Mouse (Mus musculus) CH12.LX (cell line): ENCODE measurements around the gene Sycp2l. TPM values are rescaled to one million over a fixed set of nuclear protein-coding genes. Genes with fewer than 3 reads are reported as not detected.

Experiments
- DNase-seq: peaks from one replicate; pipeline ENCODE4 v3.0.0-alpha.2; 2013; ENCODE audit errors: extremely low read depth
- H3K27ac ChIP-seq: 2 replicates; pipeline ENCODE4 v1.5.1; 2012; ENCODE audit warnings: low read depth, mild to moderate bottlenecking, control low read depth, moderate library complexity; ENCODE audit not compliant: insufficient read depth
- H3K27me3 ChIP-seq: replicated peaks from 2 replicates; pipeline ENCODE3; 2012; ENCODE audit warnings: inconsistent platforms
- H3K36me3 ChIP-seq, 2 experiments: replicated peaks in 1 of 2; 2 replicates each; pipeline versions ENCODE3 to v1.6.1; 2012; ENCODE audit warnings: inconsistent platforms in 1 of 2, low read length in 1 of 2, mild to moderate bottlenecking in 1 of 2, mixed read lengths in 1 of 2, moderate library complexity in 1 of 2; ENCODE audit not compliant: control insufficient read depth in 1 of 2, insufficient read depth in 1 of 2
- H3K4me1 ChIP-seq, 2 experiments: 2 replicates each; pipeline ENCODE4 v1.6.1; 2012; ENCODE audit warnings: inconsistent platforms in 1 of 2, moderate library complexity in 1 of 2; ENCODE audit not compliant: insufficient read depth in 2 of 2, control insufficient read depth in 1 of 2
- H3K4me2 ChIP-seq: 2 replicates; pipeline ENCODE4 v1.6.1; 2012; ENCODE audit warnings: low read depth, mild to moderate bottlenecking, control low read depth; ENCODE audit not compliant: poor library complexity, insufficient read depth, severe bottlenecking
- H3K4me3 ChIP-seq, 3 experiments: fragments of 150-350 bp in 1 of 3; sonication (generic) in 1 of 3; replicated peaks in 1 of 3; 2 replicates each; pipeline versions ENCODE3 to v1.5.1; 2011 to 2012; ENCODE audit warnings: low read depth in 2 of 3, low read length in 2 of 3, mild to moderate bottlenecking in 2 of 3, moderate library complexity in 2 of 3, control low read depth in 1 of 3, improper control_type of control experiment in 1 of 3, inconsistent platforms in 1 of 3, mixed read lengths in 1 of 3; ENCODE audit not compliant: poor library complexity in 1 of 3
- H3K79me2 ChIP-seq: replicated peaks from 2 replicates; pipeline ENCODE4 v1.6.1; 2012; ENCODE audit warnings: mild to moderate bottlenecking, moderate library complexity; ENCODE audit not compliant: control insufficient read depth, poor library complexity, insufficient read depth, severe bottlenecking; ENCODE audit errors: extremely low read depth
- H3K9ac ChIP-seq: 2 replicates; pipeline ENCODE4 v1.6.1; 2012; ENCODE audit warnings: low read depth, mild to moderate bottlenecking, control low read depth, moderate library complexity; ENCODE audit not compliant: insufficient read depth
- H3K9me3 ChIP-seq: replicated peaks from 2 replicates; pipeline ENCODE3; 2012; ENCODE audit warnings: low read length, inconsistent platforms, mixed read lengths
- CHD1 ChIP-seq: IDR thresholded peaks from 2 replicates; pipeline ENCODE4 v1.6.1; 2012; ENCODE audit warnings: low read depth, low read length, improper control_type of control experiment, inconsistent platforms
- E2F4 ChIP-seq: IDR thresholded peaks from 2 replicates; pipeline ENCODE4 v1.6.1; 2011; ENCODE audit warnings: low read depth, low read length, improper control_type of control experiment; ENCODE audit not compliant: insufficient replicate concordance
- ELF1 ChIP-seq: IDR thresholded peaks from 2 replicates; pipeline ENCODE4 v1.6.1; 2014; ENCODE audit warnings: low read depth, mild to moderate bottlenecking, inconsistent platforms, low read length, improper control_type of control experiment
- EP300 ChIP-seq: IDR thresholded peaks from 2 replicates; pipeline ENCODE4 v1.6.1; 2011; ENCODE audit warnings: low read length, improper control_type of control experiment
- ETS1 ChIP-seq: conservative IDR thresholded peaks from 2 replicates; pipeline ENCODE4 v1.6.1; 2012; ENCODE audit warnings: low read depth, mild to moderate bottlenecking, inconsistent platforms, low read length, improper control_type of control experiment, moderate library complexity
- GABPA ChIP-seq: IDR thresholded peaks from 2 replicates; pipeline ENCODE4 v1.6.1; 2012; ENCODE audit warnings: low read depth, low read length, improper control_type of control experiment, inconsistent platforms; ENCODE audit not compliant: insufficient replicate concordance
- HCFC1 ChIP-seq: IDR thresholded peaks from 2 replicates; pipeline ENCODE4 v1.6.1; 2012; ENCODE audit warnings: low read depth, mild to moderate bottlenecking, inconsistent platforms, low read length, improper control_type of control experiment
- IRF4 ChIP-seq: IDR thresholded peaks from 2 replicates; pipeline ENCODE4 v1.6.1; 2014; ENCODE audit warnings: low read depth, mild to moderate bottlenecking, inconsistent platforms, low read length, improper control_type of control experiment
- MAFK ChIP-seq: IDR thresholded peaks from 2 replicates; pipeline ENCODE4 v1.6.1; 2011; ENCODE audit warnings: low read length, improper control_type of control experiment; ENCODE audit not compliant: insufficient replicate concordance
- MAX ChIP-seq: IDR thresholded peaks from 2 replicates; pipeline ENCODE4 v1.6.1; 2011; ENCODE audit warnings: low read length, improper control_type of control experiment
- MAZ ChIP-seq: IDR thresholded peaks from 2 replicates; pipeline ENCODE4 v1.6.1; 2012; ENCODE audit warnings: low read depth, mild to moderate bottlenecking, inconsistent platforms, low read length, improper control_type of control experiment, moderate library complexity
- MEF2A ChIP-seq: IDR thresholded peaks from 2 replicates; pipeline ENCODE4 v1.6.1; 2014; ENCODE audit warnings: low read depth, mild to moderate bottlenecking, inconsistent platforms, low read length, improper control_type of control experiment, borderline replicate concordance
- MXI1 ChIP-seq: IDR thresholded peaks from 2 replicates; pipeline ENCODE4 v1.6.1; 2011; ENCODE audit warnings: mild to moderate bottlenecking, low read depth, low read length, improper control_type of control experiment
- POLR2A ChIP-seq: IDR thresholded peaks from 2 replicates; pipeline ENCODE4 v1.6.1; 2011; ENCODE audit warnings: low read depth, mild to moderate bottlenecking, improper control_type of control experiment, low read length
- RAD21 ChIP-seq: IDR thresholded peaks from 2 replicates; pipeline ENCODE4 v1.6.1; 2011; ENCODE audit warnings: low read depth, mild to moderate bottlenecking, low read length, improper control_type of control experiment, moderate library complexity
- RCOR1 ChIP-seq: conservative IDR thresholded peaks from 2 replicates; pipeline ENCODE4 v1.6.1; 2012; ENCODE audit warnings: low read depth, mild to moderate bottlenecking, inconsistent platforms, low read length, improper control_type of control experiment
- SIN3A ChIP-seq: IDR thresholded peaks from 2 replicates; pipeline ENCODE4 v1.6.1; 2012; ENCODE audit warnings: low read length, improper control_type of control experiment, inconsistent platforms
- SMC3 ChIP-seq: IDR thresholded peaks from 2 replicates; pipeline ENCODE4 v1.6.1; 2011; ENCODE audit warnings: low read depth, low read length, improper control_type of control experiment
- TBP ChIP-seq: conservative IDR thresholded peaks from 2 replicates; pipeline ENCODE4 v1.6.1; 2011; ENCODE audit warnings: low read depth, low read length, improper control_type of control experiment
- TCF12 ChIP-seq: IDR thresholded peaks from 2 replicates; pipeline ENCODE4 v1.6.1; 2014; ENCODE audit warnings: low read depth, mild to moderate bottlenecking, inconsistent platforms, low read length, improper control_type of control experiment
- UBTF ChIP-seq: IDR thresholded peaks from 2 replicates; pipeline ENCODE4 v1.6.1; 2012; ENCODE audit warnings: low read depth, mild to moderate bottlenecking, inconsistent platforms, low read length, improper control_type of control experiment, moderate library complexity
- USF1 ChIP-seq: IDR thresholded peaks from 2 replicates; pipeline ENCODE4 v1.6.1; 2014; ENCODE audit warnings: low read depth, mild to moderate bottlenecking, inconsistent platforms, low read length, improper control_type of control experiment
- ZC3H11A ChIP-seq: IDR thresholded peaks from 2 replicates; pipeline ENCODE4 v1.6.1; 2012; ENCODE audit warnings: low read depth, mild to moderate bottlenecking, inconsistent platforms, low read length, improper control_type of control experiment
- dilution Hi-C: fragments of 300-500 bp; cut with MboI; formaldehyde crosslinking; loops from 2 replicates; pipeline ENCODE4 v1.14.3; 2020; ENCODE audit warnings: low sequenced_read_pairs; ENCODE audit not compliant: extremely low pct_unique_long_range_greater_than_20kb, extremely low pct_ligation_motif_present
- in situ Hi-C: fragments of 300-500 bp; cut with MboI; formaldehyde crosslinking; loops from 3 replicates; pipeline ENCODE4 v1.14.3; 2019; ENCODE audit warnings: low sequenced_read_pairs, low pct_ligation_motif_present, low pct_unique_long_range_greater_than_20kb, mixed read lengths
- polyA plus RNA-seq: library from polyadenylated mRNA; unstranded; fragments of >175 nt; gene quantifications from 2 replicates; pipeline ENCODE4 v1.2.1, GENCODE M21; 2012; ENCODE audit warnings: low read depth; ENCODE audit not compliant: insufficient read length
- total RNA-seq, 2 experiments: library from RNA; depleted of rRNA; stranded (reverse); fragments of 300-350 nt in 1 of 2; fragments of >200 nt in 1 of 2; gene quantifications; 2 replicates each; pipeline ENCODE4 v1.2.3; 2012 to 2014

Sycp2l gene
- total and polyA plus RNA-seq, 3 experiments, result 0.21 to 1.3 (median 0.36) TPM

DNA sequence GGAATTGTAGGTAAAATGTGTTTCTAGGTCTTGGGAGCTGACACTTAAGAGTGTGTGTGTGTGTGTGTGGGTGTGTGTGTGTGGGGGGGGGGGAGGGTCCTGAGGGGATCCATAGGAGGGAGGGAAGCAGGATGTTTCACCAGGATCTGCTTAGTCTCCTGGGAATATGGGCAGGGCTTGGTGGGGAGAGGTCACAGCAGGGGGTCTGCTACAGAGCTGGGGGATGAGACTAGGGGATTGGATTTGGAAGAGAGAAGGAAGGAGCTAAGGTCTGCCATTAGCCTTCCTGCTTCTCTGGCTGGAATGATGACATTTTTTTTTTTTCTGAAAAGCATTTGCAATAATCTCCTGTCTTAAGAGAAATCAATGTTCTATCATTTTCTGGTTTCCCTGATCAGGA lies 25.4 kb upstream of the Sycp2l start:
- H3K9ac ChIP-seq, result no peak overlapping the region
- no peak overlapping the region for H3K27ac ChIP-seq
- dilution Hi-C loops, result no loop called here
- H3K9me3 ChIP-seq, result no peaks in the 10 kb centered on the region
- DNase-seq, result no peak
- no peak overlapping the region for H3K4me3 ChIP-seq
- H3K4me1 ChIP-seq, result peaks cover 3 to 21% of the 10 kb centered on the region in 2 experiments; a peak in 2 of 4 replicates
- in situ Hi-C loops, result loop anchor here (10.0 kb wide), 1 partner anchor 146 kb away; no protein-coding TSS in a partner anchor
- peaks cover 2% of the 10 kb centered on the region for H3K27me3 ChIP-seq
- TF ChIP-seq MAX (no peak), RAD21 (no peak), E2F4 (no peak), CHD1 (no peak), ELF1 (no peak), GABPA (no peak), MEF2A (no peak), IRF4 (no peak), SIN3A (no peak), MAFK (no peak), ZC3H11A (no peak), TBP (no peak), SMC3 (no peak), HCFC1 (no peak), POLR2A (no peak), ETS1 (no peak), MAZ (no peak), EP300 (no peak), MXI1 (no peak)
- no peaks in the 10 kb centered on the region for H3K79me2 ChIP-seq
- H3K4me2 ChIP-seq, result no peak overlapping the region
- H3K36me3 ChIP-seq, result no peaks in the 10 kb centered on the region

DNA sequence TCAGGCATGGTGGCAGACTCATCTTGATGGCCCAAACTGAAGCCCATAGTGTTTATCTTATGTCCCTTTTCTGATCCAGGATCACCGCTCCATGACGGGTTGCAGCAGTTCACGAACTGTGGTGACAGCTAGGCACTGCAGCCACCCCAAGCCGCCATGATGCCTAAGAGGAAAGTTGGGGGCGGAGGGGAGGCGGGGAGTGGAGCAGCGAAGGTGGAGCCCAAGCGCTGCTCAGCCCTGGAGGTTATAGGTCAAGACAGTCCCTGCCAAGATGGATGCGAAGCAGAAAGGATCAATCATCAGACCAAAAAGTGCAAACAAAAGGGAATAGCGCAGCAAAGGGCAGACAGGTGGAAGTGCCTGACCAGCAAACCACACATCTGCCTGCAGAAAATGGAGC lies 22.8 kb upstream of the Sycp2l start:
- no peak overlapping the region for H3K4me2 ChIP-seq
- in situ Hi-C loops, result no loop called here

More for the DNA sequence above, 22.8 kb upstream of the Sycp2l start:
- H3K36me3 ChIP-seq, result no peaks in the 10 kb centered on the region
- no peaks in the 10 kb centered on the region for H3K9me3 ChIP-seq
- TF ChIP-seq USF1, result no peak
- no peak for TF ChIP-seq RAD21
- no peak for TF ChIP-seq EP300
- TF ChIP-seq HCFC1, result no peak
- TF ChIP-seq POLR2A, result no peak
- no peak for TF ChIP-seq SIN3A
- TF ChIP-seq UBTF, result no peak
- no peak for TF ChIP-seq TCF12
- no peak for TF ChIP-seq IRF4
- TF ChIP-seq MAX, result no peak
- TF ChIP-seq MEF2A, result no peak
- no peak for TF ChIP-seq RCOR1
- peaks cover 2% of the 10 kb centered on the region for H3K27me3 ChIP-seq
- no peak for DNase-seq
- H3K4me1 ChIP-seq, result peaks cover 3 to 7% of the 10 kb centered on the region in 2 experiments; a peak in 1 of 4 replicates
- dilution Hi-C loops, result no loop called here
- H3K79me2 ChIP-seq, result no peaks in the 10 kb centered on the region
- no peak overlapping the region for H3K9ac ChIP-seq
- no peak overlapping the region for H3K27ac ChIP-seq
- no peak overlapping the region for H3K4me3 ChIP-seq
